Mouse (Mus musculus): ENCODE measurements around the gene C2cd4c.

The C2cd4c gene

DNA sequence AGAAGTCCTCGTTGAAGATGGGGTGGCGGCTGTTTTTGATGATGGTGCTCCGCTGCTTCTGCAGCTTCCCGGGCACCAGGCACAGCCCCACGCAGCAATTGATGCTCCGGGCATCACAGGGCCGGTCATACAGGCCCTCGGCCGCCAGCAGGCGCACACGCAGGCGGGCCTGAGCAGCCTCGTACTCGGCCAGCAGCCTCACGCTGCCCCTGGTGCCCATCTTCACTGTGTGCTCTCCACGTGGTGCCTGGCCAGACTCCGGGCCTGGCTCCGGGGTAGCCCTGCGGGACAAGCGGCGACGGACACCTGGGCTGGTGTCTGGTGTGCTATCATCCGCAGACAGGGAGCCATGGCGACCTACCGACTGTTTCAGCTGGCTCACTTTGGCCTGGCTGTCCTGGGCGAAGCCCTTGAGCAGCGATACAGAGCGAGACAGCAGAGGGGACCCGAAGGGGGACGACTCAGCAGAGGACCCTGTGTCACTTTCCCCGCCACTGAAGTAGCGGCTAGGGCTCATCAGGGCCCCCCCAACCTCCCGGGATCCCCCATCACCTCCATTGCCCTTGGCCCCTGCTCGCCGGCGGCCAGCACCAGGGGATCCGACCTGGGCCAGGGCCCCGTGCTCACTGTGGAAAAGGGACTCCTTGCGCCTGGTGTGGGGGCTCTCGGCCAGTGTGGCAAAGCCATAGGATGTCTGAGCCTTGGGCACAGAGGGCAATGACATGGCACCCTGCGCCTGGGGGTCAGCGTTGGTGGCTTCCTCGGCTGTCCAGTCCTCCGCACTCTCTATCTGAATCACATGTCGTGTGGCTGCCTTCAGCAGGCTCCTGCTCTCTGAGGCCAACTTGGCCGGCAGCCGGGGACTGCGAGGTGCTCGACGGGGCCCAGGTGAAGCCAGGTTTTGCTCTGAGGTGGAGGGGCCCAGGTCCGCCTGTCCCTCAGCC is 1.4 kb downstream of the C2cd4c start:
- peak; percentile 66 for DNase-seq (ENCODE audit: low spot score)

DNA sequence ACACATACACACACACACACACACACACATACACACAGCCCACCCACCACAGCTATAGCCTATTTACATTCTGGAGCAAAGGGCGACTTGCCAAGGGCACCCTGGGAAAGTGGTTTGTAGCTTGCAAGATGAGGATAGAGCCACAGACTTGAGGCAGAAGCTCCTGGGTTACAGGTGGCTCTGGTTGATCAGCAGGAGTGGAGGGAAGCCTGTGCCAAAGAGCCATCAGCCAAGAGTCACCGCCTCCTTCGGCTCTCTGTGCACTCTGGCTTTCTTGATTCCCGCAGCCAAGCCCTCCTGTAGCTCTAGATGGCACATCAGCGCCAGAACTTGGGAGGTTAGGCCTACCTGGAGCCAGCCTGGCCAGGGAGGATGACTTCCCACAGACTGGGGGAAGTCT is 2.5 kb downstream of the C2cd4c start:
- DNase-seq (ENCODE audit: low spot score) = no peak

DNA sequence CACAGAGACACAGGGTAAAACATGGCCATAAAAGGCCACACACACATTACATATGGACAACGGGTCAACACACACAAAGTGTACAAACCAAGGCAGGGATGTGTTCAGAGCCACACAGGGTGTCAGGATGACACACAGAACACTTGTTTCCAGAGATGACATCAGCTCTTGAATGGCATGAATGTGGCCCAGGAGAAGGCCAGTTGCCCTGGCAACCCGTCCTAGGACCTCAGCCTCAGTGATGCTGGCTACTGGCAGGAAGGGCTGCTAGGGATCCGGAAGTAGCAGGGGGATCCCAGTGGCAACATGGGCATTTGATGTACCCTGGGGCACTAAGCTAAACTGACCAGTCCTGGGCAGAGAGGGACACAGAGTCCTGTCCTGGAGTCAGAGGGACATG is 4.5 kb downstream of the C2cd4c start:
- no peak for DNase-seq (ENCODE audit: low spot score)

DNA sequence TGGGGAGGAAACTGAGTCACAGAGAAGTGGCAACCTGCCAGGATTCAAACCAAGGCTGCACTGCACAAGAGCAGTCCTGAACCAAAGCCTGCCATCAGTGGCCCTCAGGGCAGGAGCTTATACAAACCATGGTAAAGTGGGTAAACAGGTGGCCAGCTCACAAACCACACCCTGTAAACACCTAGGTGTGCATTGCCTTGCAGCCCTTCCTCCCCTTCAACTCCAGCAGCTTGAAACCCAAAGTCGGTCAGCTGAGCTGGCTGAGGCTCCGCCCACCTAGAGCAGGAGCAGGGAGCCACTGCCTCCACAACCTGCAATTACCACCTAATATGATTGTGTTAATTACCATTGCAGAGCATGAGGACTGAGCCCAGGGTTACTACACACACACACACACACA is 5.9 kb downstream of the C2cd4c start:
- no peak for DNase-seq (ENCODE audit: low spot score)

DNA sequence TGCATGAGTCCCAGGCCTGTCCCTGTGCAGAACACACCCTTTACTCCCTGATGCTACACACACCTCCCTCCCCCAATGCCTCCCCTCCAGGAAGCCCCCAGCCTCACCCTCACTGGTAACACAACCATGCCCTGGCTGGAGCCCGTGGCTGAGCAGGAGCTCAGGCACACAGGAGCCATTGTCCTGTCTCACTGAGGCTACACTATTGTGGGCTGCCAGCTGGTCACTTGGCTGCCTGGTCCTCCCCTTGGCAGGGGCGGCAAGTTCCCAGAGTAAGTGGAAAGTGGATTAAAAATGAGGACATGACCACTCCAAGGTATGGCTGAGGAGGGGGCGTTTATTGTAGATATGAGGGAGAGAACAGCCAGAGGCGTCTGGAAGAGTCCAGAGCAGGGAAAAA is 7.3 kb downstream of the C2cd4c start:
- DNase-seq (ENCODE audit: low spot score) = no peak

DNA sequence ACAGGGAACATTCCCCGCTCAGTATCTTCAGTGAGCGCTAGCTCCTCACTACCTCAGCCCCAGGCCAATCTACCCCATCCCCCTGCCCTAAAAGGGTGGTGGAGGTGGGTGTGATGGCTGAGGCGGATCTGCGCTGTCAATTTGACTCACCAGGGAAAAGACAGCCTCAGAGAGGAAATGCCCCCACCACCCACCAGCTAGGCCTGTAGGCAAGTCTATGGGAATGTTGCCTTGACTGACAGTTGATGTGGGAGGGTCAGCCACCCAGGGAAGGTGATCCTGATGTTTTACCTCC is 15.9 kb downstream of the C2cd4c start:
- DNase-seq (ENCODE audit: low spot score) = no peak

DNA sequence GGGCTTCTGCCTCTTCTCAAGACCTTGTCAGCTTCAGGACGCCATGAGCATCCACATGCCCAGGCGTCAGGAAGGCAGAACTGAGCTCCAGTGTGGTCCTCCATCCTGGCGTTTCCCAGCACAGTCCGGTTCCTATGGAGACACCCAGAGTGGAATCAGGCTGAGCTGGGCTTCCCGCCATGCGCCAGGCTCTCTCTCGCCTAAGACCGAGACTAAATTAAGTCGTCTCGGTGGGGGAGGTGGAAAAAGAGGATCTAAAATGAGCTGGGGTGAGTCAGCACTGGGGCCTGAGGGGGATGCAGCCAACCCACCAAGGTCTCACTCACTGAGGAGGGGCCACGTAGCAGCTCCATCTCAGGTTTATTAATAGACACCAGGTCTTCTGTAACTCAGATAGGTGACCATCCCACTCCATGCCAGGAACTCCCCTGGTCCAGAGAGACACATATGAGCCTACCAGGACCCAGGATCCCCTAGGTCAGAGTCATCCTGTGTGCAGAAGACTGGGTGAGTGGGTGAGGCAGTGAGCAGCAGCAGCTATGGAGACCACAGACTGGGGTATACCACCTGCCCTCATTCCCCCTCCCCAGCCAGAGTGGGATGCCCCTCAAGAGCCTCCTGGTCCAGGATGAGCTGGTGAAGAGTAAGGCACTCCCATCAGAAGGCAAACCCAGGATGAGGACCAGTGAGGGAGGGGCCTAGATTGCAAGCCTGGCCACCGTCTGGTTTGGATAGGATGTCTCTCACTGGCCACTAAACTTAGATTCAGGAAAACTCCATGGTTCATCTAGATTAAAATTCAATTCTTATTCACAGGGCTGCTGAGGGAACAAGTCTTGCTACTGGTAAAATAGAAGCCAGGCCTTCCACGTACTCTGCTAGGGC is 16.5 kb downstream of the C2cd4c start:
- no peak for DNase-seq (ENCODE audit: low spot score)

DNA sequence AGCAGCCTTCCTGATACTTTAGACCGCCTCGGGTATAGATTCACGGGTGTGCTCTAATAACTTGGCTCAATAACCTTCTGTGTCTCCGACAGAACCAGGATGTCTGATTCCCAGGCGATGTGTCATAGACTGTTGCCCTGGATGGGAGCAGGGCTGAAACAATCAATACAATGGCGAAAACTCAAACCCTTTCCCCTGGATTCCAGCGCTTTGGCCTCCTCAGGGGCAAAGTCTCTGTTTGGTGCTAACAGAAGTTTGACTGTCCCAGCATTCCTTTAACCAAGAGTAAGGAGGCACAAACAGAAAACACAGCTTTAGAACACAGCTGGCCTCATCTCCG is 18.3 kb downstream of the C2cd4c start:
- no peak for DNase-seq (ENCODE audit: low spot score)

DNA sequence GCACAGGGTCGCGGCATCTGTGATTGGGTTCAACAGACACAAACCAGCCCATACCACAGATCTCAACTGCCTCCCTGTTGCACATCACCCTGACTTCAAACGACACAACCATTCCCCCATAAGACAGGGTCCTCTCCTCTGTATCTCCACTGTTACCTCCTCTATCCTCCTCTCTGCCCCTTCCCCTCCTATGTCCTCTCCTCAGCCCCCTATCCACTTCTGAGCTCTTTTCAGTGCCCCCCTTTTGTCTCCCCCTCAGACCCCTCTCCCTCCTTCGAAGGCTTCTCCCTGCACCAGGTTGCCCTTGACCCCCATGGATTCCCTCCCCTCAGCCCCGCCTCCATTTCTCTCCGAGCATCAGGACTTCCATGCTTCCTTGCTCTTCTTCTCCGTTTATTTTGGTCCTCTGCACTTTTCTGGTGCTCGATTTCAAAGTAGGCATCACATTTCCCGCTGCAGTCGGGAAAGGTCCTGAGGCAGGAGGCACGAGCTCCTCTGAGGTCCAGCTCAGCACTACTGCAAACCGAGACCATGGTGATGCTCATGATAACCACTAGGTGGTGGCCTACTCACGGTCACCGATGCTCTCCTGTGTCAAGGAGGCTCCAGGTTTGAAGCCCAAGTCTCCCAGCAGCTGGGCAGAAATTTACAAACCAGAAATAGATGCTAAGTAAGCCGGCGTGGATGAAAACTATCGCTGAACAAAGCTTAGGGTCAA is 18.8 kb downstream of the C2cd4c start:
- peak; percentile 92 for DNase-seq (ENCODE audit: low spot score)

DNA sequence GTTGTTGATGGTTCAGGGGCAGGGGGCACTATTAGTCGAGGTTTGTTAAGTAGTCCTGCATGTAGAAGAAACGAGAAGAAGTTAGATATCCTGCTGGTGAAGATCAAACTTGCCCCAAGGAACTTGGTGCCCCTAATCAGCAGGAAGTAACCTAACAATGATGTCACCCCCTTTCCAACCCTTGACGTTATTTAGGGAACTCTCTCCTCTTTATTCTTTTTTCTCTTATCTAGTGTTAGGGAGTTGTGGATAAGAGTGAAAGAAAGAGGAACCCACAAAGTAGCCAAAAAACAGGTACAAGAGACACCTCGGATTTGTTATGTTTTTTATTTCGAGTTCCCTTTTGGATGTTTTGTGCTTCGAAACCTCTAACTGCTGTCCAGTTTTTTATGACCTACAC is 19.7 kb downstream of the C2cd4c start:
- DNase-seq (ENCODE audit: low spot score) = no peak

DNA sequence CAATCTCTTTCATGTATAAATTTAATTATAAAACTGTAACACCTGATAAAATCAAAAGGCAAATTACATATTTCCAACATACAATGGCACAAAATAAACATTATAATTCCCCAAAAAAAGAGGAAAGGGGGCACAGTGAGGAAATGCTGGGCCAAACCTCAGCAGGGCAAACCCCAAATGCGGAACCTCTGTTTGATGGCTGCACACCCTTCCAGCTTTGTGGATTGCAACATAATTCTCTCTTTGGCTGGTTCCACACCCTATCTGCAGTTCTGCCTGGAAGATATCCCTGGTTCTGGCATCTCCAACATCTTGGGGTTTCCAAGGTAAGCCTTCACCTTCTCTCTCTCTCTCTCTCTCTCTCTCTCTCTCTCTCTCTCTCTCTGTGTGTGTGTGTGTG is 23.1 kb downstream of the C2cd4c start:
- no peak for DNase-seq (ENCODE audit: low spot score)

DNA sequence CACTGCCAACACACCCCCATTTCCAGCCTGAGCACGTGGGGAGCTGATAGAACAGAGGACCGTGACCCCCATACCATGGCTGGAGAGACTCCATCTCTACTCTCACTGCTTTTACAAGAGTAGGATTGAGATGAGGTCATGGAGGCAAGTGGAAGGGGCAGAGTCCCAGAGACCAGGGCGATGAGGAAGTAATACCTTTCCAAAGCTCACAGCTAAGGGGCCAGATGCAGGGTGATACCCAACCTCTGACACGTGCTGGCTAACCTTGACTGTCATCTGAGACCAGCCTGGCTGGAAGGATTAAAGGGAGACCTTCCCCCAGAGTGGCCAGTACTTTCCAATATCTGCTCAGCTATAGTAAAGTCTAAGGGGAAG is 26.1 kb downstream of the C2cd4c start:
- DNase-seq (ENCODE audit: low spot score) = no peak

DNA sequence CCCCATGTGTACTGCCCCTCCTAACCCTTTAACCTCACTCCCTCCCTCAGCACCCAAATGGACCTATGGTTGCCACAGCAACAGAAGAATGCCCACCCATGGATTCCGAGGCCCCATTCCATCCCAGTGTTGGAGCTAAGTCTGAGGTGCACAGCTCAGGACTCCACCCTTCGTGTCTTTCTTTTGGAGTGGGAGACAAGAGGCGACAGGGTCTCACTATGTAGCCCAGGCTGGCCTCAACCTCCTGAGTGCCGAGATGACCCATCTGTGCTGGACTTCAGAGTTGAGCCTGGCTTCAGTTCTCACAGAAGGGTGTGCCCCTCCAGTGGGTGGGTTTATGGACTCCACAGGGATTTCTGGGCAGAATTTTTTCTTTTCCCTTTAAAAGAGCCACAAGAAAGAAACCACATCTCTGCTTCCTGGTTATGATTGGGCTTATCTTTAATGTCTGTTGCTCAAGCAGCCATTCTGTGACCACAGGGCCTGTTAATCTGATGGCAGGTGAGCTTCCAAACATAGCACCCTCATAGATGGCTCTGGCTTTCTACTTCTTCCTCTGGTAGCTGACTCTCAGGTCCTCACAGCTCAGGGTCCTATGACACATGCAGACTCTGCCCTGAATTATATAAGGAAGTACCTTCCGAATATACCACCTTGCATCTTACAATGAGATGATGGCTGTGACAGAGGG is 26.6 kb downstream of the C2cd4c start, which contains the start of gene Theg:
Gene Theg (minus strand): TSS at position 271 of the 691 bp plus-strand sequence.
- DNase-seq (ENCODE audit: low spot score) = no peak

DNA sequence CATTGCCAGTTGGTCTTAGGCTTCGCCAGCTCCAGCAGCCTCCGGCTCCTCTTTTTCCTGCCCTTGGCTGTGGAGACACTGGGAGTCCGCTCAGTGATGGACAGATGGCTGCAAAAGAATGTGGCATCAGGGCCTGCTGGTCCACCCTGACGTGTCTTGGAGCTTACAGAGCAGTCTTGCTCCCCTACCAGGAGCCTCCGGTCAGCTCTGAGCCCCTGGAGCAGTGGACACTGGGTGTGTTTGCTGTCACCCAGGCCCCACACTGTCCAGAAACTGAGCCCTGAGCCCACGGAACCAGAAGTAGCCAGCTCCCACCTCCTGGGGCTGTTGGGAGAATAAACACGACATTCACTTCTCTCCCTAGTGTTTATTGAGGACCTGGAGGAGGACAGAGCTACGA is 27.6 kb downstream of the C2cd4c start:
- no peak for DNase-seq (ENCODE audit: low spot score)

DNA sequence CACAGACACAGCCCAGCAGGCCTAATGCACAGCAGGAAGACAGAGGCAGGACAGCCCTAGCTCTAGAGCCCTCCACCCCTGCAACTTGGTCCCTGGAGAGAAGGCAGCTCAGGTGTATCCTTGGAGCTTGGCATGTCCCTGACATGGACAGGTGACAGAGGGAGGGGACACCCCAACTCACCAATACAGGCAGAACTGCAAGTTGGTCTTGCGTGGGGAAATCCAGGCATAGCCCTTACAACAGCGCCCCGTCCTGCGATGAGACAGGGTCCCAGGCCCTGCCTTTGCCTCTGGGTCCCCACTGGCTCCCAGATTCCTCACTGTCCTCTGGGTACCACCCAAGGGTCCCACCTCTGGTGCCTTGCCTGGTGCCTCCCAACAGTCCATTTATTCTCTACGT is 28.1 kb downstream of the C2cd4c start:
- no peak for DNase-seq (ENCODE audit: low spot score)

DNA sequence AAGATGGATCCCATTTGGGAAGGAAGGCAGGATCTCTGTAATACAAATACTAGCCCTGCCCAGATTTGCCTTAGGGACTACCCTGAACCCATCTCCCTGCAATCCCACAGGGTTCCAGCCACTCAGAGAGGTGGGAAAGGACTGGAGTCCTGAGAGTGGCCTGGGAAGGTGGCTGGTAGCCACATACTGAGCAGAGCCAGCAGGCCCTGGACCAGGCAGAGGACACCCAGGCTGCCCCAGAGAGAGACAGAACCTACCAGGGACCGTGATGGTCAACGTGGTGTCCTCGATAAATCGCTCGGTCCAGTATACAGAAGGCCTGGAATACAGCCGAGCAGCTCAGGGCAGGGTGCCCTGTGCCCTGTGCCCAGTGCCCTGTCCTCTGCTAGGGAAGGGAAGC is 28.7 kb downstream of the C2cd4c start:
- DNase-seq (ENCODE audit: low spot score) = no peak

DNA sequence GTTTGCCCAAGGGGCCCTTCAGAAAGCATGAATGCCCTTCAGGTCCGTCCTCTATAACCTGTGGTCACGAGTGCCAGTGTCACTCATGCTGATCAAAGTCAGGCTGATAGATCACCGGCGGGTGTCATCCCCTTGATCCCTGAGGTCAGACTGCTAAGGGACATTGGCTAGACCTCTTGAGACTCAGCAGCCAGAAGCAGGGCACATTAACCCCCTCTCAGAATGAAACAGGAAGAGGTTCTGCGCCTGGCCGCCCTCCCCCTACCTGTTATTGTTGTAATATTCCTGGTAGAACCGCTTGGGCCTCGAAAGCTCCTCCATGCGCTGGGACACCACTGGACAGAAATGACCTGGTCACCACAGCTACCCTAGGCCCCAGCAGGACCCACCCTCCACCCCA is 29.4 kb downstream of the C2cd4c start:
- no peak for DNase-seq (ENCODE audit: low spot score)

DNA sequence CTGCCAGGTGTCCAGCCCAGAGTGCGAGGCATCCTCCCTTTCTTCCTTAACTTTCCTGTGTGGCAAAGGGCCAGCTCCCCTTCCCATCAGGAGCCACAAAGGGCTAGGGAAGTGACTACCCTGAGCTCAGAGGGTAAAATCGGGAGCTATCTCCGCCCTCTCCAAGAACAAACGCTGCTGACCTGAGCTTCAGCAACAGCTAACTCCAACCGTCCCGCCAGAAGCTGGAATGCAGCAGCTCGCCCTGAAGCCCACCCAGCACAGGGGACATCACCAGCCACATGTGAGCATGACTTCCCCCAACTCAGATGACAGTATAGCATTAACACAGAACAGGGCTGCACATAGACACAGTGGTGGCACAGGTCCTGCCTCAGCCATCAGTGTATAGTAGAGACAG is 29.8 kb downstream of the C2cd4c start:
- DNase-seq (ENCODE audit: low spot score) = no peak

DNA sequence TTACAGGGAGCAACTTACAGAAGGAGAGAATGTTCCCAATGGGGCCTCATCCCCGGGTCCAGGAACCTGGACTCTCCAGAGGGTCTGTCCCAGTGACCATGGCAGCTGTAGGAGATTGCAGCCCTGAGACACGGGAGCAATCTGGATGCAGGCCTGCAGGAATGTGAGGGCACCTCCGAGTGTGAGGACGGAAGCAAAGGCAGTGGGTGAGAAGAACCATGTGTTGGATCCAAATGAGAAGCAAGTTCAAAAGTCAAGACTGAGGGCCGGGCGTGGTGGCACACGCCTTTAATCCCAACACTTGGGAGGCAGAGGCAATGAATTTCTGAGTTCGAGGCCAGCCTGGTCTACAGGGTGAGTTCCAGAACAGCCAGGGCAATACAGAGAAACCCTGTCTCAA is 32.3 kb downstream of the C2cd4c start:
- DNase-seq (ENCODE audit: low spot score) = no peak

DNA sequence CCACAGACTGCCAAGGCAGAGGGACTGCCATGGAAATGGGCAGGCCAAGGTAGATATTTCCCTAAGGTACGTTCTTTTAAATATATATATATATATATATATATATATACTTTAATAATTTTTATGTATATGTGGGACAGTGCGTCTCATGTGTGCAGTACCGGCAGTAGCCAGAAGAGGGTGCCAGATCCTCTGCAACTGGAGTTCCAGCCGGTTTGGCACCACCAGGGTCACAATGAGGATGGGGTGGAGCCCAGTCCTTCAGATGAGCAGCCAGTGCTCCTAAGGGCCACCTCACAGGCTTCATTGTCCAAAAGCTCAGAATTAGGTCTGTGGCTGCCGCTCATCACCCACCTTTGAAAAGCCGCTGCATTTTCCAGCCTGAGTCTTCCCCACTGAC is 33.0 kb downstream of the C2cd4c start:
- peak; percentile 80 for DNase-seq (ENCODE audit: low spot score)

DNA sequence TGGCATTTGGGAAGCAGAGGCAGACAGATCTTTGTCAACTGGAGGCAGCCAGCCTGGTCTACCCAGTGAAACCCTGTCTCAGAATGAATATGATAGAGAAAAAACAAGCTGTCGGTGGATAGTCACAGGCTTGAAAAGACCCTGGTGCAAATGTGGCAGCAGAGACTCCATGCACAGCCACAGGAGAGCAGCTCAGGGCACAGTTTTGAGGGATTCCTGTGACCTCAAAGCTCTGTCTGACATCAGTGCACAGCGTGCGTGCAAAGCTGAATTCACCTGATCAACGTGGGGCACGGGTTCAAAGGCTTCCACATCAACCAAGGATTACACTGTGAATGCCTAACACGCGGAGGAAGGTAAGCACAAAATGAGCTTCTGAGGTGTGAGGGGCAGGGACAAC is 33.5 kb downstream of the C2cd4c start:
- DNase-seq (ENCODE audit: low spot score) = no peak

DNA sequence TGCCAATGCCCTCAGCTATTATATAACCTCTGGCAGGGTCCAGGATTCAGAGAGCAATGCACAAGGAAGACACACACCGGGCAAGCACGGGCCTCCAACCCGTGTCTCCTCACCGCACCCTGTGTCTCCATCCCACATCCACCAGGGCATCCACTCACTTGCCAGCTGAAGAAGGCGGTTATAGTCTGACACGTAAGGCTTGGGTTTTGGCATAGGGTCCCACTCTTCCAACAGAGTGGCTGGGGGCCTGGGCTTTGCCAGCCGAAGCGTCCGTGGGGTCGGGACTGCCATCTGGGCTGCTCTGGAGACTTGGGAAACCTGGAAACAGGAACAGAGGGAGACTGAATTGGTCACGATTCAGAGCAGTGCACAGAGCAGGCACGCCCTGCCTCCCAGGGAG is 34.0 kb downstream of the C2cd4c start:
- DNase-seq (ENCODE audit: low spot score) = no peak

Measured in embryo, embryonic 10.5 days (tissue).